11 mouse cellular contexts compared by ENCODE assay signal in the genomic region with DNA sequence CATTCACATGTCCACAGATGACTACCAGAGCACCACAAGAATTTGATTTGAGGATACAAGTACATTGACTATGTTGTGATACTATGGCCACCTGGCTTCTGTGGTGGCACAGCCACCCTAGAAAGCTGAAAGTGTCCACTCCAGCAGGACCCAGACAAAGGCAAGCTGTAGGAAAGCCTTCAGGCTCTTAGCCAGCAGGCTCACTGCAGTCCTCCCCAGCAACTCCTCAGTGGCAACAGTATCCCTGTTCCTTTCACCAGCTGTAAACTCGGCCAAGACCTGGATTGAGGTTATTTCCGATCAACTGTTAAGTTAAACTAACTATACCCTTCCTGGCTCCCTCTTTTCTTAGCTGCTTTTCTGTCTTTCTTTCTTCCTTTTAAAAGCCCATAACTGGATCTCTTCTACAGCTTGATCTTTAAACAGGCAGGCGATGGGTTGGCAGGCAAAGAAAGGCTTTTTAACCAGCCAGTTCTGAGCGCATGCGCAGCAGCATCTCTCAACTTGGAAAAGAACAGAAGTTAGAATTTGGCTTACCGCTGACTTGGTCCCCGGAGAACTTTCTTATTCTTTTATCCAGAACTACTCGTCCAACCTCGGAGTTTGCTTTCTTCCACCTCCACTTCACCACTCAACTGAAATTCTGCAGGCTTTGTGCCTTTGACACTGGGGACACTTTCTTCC.
DNase-seq lines count a peak whose midpoint lies in the region; ATAC-seq and TF ChIP-seq lines count a peak whose summit lies in the region.
"Had no signal": no experiment of that assay in that cellular context is flagged by ENCODE, and none has a peak within 500 bp of the region (broad histone marks: within the 10 kb centered on the region; RNA-seq: fewer than 3 reads in every experiment).

No protein-coding gene starts in this region.

- H3K9ac ChIP-seq in forebrain, postnatal 0 days: no peak overlapping the region
- no peak overlapping the region for H3K9ac ChIP-seq in forebrain, embryonic 15.5 days (replicated peaks)
- H3K9ac ChIP-seq: neural tube, embryonic 15.5 days had no signal

- no peak overlapping the region for H3K4me3 ChIP-seq in forebrain, postnatal 0 days (ENCODE audit: low read depth, low read length)
- H3K4me3 ChIP-seq in forebrain, embryonic 15.5 days: no peak overlapping the region
- H3K4me3 ChIP-seq: neural tube, embryonic 15.5 days had no signal

- DNase-seq in forebrain, postnatal 0 days: peak; percentile 72
- peak; percentile 36 for DNase-seq in urinary bladder, postnatal 14 days (ENCODE audit: low spot score)
- DNase-seq in urinary bladder, postnatal 10 days (ENCODE audit: low spot score): no peak
- DNase-seq in left cerebral cortex, postnatal 14 days (ENCODE audit: low spot score in 2 of 2): peak; percentile 10 to 44
- DNase-seq in natural killer cell, adult 2 months (ENCODE audit: low spot score in 2 of 2): no peak
- no peak for DNase-seq in kidney, adult 18-20 months
- DNase-seq in embryo, embryonic 10 days (ENCODE audit: low spot score): no peak
- DNase-seq: cerebellum, adult 9-11 months; kidney, postnatal 4 days had no signal

- no peak overlapping the region for H3K27ac ChIP-seq in forebrain, postnatal 0 days (ENCODE audit: low read depth, low read length)
- H3K27ac ChIP-seq in forebrain, embryonic 15.5 days (replicated peaks): no peak overlapping the region
- H3K27ac ChIP-seq: neural tube, embryonic 15.5 days had no signal

- H3K4me1 ChIP-seq in forebrain, postnatal 0 days (ENCODE audit: insufficient read depth): no peaks in the 10 kb centered on the region
- peaks cover 10% of the 10 kb centered on the region; the same call in 1 of the 2 replicates for H3K4me1 ChIP-seq in forebrain, embryonic 15.5 days
- H3K4me1 ChIP-seq: neural tube, embryonic 15.5 days had no signal

- TF ChIP-seq CTCF in forebrain, postnatal 0 days (IDR thresholded peaks at IDR 0.05; ENCODE audit: low read depth): no peak

- WGBS in forebrain, postnatal 0 days: 51% methylated on average over 9 of the region's 9 CpGs
- 85% methylated on average over 9 of the region's 9 CpGs for WGBS in forebrain, embryonic 15.5 days

- H3K36me3 ChIP-seq in forebrain, postnatal 0 days (ENCODE audit: insufficient read depth): no peaks in the 10 kb centered on the region
- no peaks in the 10 kb centered on the region for H3K36me3 ChIP-seq in forebrain, embryonic 15.5 days
- H3K36me3 ChIP-seq: neural tube, embryonic 15.5 days had no signal

- H3K9me3 ChIP-seq in forebrain, postnatal 0 days (ENCODE audit: low read length): no peaks in the 10 kb centered on the region
- no peaks in the 10 kb centered on the region for H3K9me3 ChIP-seq in forebrain, embryonic 15.5 days
- H3K9me3 ChIP-seq: neural tube, embryonic 15.5 days had no signal

- intact Hi-C loops in left cerebral cortex, postnatal 14 days (cut with DNase I): no loop called here

- no peak overlapping the region for H3K4me2 ChIP-seq in forebrain, postnatal 0 days (ENCODE audit: low read depth)
- H3K4me2 ChIP-seq in forebrain, embryonic 15.5 days (replicated peaks): no peak overlapping the region
- H3K4me2 ChIP-seq: neural tube, embryonic 15.5 days had no signal

- no peaks in the 10 kb centered on the region for H3K27me3 ChIP-seq in forebrain, postnatal 0 days (ENCODE audit: insufficient read depth, low read length)
- H3K27me3 ChIP-seq in forebrain, embryonic 15.5 days: no peaks in the 10 kb centered on the region
- H3K27me3 ChIP-seq: neural tube, embryonic 15.5 days had no signal

- ATAC-seq in forebrain, postnatal 0 days: no peak
- no peak for ATAC-seq in forebrain, embryonic 15.5 days (replicated peaks)

Comparison
In these comparisons a context has a peak if more than half of its experiments do, and no peak if none do; other contexts are left out.
1. DNase-seq: peak in forebrain, postnatal 0 days (single experiment), urinary bladder, postnatal 14 days (single experiment) and left cerebral cortex, postnatal 14 days (2 of 2); none in urinary bladder, postnatal 10 days (single experiment), natural killer cell, adult 2 months (0 of 2), kidney, adult 18-20 months (single experiment) and embryo, embryonic 10 days (single experiment).